Mouse (Mus musculus) neural tube, embryonic 14.5 days (tissue): Measurements from ENCODE around the gene Hist1h2bk. TPM values are rescaled to one million over a fixed set of nuclear protein-coding genes. Genes with fewer than 3 reads are reported as not detected.
A peak's percentile ranks its signal among the peaks of the same experiment; 100 is the strongest.
"Not testable (repeated sequence)": the region's sequence is repeated elsewhere in the genome, so short reads cannot be mapped to it uniquely, and the experiment has no call there.

Experiments
- ATAC-seq: fragments of 200-750 bp; cut with Nextera tagmentation; 2 replicates; pipeline ENCODE4 v1.8.0; 2017; ENCODE audit warnings: low read depth, mild to moderate bottlenecking, moderate TSS enrichment, moderate library complexity
- H3K27ac ChIP-seq: fragments of 300-500 bp; sonication (generic); 2 replicates; pipeline ENCODE4 v1.5.1; 2014; ENCODE audit warnings: low read depth, mild to moderate bottlenecking, control low read depth, low read length, moderate library complexity, mixed read lengths
- H3K27me3 ChIP-seq: fragments of 300-500 bp; sonication (generic); 2 replicates; pipeline ENCODE4 v1.6.1; 2014; ENCODE audit warnings: low read length; ENCODE audit not compliant: control insufficient read depth, insufficient read depth
- H3K36me3 ChIP-seq: fragments of 300-500 bp; sonication (generic); 2 replicates; pipeline ENCODE4 v1.6.1; 2014; ENCODE audit warnings: low read length, mixed read lengths; ENCODE audit not compliant: control insufficient read depth, insufficient read depth
- H3K4me1 ChIP-seq: fragments of 300-500 bp; sonication (generic); 2 replicates; pipeline ENCODE4 v1.6.1; 2014; ENCODE audit warnings: low read length; ENCODE audit not compliant: control insufficient read depth, insufficient read depth
- H3K4me2 ChIP-seq: fragments of 300-500 bp; sonication (generic); 2 replicates; pipeline ENCODE4 v1.6.1; 2014; ENCODE audit warnings: mild to moderate bottlenecking, low read depth, low read length, control low read depth
- H3K4me3 ChIP-seq: fragments of 300-500 bp; sonication (generic); 2 replicates; pipeline ENCODE4 v1.5.1; 2014; ENCODE audit warnings: low read depth, low read length, control low read depth, mixed read lengths
- H3K9ac ChIP-seq: fragments of 300-500 bp; sonication (generic); replicated peaks from 2 replicates; pipeline ENCODE4 v1.6.1; 2014; ENCODE audit warnings: low read depth, mild to moderate bottlenecking, control low read depth, low read length, mixed read lengths
- H3K9me3 ChIP-seq: fragments of 300-500 bp; sonication (generic); 2 replicates; pipeline ENCODE4 v1.6.1; 2016; ENCODE audit warnings: low read length; ENCODE audit not compliant: control insufficient read depth
- WGBS: fragments of 180-500 bp; shearing (Covaris S2); extraction: QIAGEN DNeasy Blood & Tissue Kit; methylation state at CpG from one replicate; pipeline ENCODE4 v1.1.7; 2014; 5-methylcytosine and 5-hydroxymethylcytosine counted together
- polyA plus RNA-seq: library from polyadenylated mRNA; unstranded; fragments of >200 nt; fragmentation: Nextera tagmentation; extraction: Ambion mirVana; gene quantifications from 2 replicates; pipeline ENCODE4 v1.2.1, GENCODE M21; 2014

Hist1h2bk gene
- polyA plus RNA-seq, 1 experiment from 2014 or later = not detected

DNA sequence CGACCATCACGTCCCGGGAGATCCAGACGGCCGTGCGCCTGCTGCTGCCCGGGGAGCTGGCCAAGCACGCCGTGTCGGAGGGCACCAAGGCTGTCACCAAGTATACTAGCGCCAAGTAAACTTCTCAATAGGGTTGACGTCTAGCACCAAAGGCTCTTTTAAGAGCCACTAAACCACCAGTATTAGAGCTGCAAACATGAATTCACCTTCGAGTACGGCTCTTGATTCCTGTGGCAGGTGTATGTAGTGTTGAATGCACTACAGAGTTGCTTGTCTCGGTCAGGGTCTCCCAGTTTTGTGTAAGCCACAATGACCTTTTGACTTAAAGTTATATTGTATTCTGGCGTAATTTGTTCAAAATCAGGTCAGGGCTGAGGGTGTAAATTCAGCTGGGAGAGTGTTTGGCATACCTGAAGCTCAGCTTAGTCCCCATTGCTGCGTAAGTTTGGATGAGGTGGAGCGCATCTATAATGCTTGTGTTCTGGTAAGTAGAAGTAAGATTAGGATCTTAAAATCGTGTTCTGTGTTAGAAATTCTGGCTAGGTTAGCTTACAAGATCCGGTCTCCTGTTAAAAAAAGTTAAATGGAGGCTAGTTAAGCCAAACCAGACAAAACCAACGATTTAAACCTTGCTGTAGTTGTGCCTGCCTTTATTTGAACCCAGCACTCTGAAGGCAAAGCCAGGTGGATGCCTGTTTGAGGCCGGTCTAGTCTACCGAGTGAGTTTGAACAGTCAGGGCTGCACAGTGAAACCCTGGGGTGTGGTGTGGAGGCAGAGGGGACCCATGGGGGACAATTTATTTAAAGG is 683 bp downstream of the Hist1h2bk start:
- peak; percentile 26 for ATAC-seq
- peak overlapping the region; percentile 33 for H3K4me3 ChIP-seq

DNA sequence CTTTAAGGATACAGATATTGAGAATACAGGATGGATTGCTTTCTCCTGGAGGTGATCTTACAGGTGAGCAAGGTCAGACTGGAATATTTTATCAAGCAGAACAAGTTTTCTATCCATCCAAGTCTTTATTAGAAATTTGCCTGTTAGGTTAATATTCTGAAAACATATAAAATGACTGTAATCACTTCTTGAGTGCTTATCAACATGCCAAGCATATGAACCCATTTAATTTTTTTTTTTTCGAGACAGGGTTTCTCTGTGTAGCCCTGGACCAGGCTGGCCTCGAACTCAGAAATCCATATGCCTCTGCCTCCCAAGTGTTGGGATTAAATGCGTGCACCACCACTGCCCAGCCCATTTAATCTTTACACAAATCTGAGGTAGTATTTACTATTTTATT is 1.3 kb downstream of the Hist1h2bk start:
- Histone ChIP-seq H3K27ac (no peak overlapping the region), H3K4me1 (peaks cover 17% of the 10 kb centered on the region), H3K4me2 (peak overlapping the region; percentile 68; the same call in 1 of the 2 replicates), H3K9ac (no peak overlapping the region), H3K27me3 (no peaks in the 10 kb centered on the region), H3K9me3 (no peaks in the 10 kb centered on the region), H3K4me3 (no peak overlapping the region), H3K36me3 (no peaks in the 10 kb centered on the region)
- 67% methylated on average over 3 of the region's 3 CpGs for WGBS
- no peak for ATAC-seq

More for the DNA sequence above, 683 bp downstream of the Hist1h2bk start:
- no peaks in the 10 kb centered on the region for H3K9me3 ChIP-seq
- 4% methylated on average over 17 of the region's 23 CpGs for WGBS
- no peaks in the 10 kb centered on the region for H3K36me3 ChIP-seq
- peak overlapping the region; percentile 55; the same call in 1 of the 2 replicates for H3K27ac ChIP-seq
- H3K27me3 ChIP-seq = no peaks in the 10 kb centered on the region
- H3K4me2 ChIP-seq = peak overlapping the region; percentile 68
- H3K9ac ChIP-seq = no peak overlapping the region
- peaks cover 16% of the 10 kb centered on the region for H3K4me1 ChIP-seq

DNA sequence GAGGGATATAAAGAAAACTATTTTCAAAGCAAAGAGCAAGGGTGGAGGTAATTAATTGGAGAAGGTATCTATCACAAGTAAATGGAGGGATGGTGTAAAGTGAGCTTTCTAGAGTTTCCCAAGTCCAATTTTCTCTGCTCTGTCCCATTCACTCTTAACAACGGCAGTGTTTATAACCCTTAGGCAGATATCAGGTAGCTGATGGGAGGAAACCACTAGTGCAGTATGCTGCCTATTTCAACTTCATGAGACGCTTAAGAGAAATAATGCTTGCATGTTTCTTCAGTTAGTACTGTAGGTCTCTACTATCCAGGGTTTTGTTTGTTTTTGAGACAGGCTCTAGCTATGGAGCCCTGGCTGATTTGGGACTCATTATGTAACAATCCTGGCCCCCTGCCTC is 1.7 kb downstream of the Hist1h2bk start:
- Histone ChIP-seq H3K4me2 (no peak overlapping the region), H3K36me3 (no peaks in the 10 kb centered on the region), H3K4me1 (peaks cover 21% of the 10 kb centered on the region), H3K4me3 (no peak overlapping the region), H3K9ac (no peak overlapping the region), H3K27ac (no peak overlapping the region), H3K27me3 (no peaks in the 10 kb centered on the region), H3K9me3 (no peaks in the 10 kb centered on the region)
- 71% methylated on average over 2 of the region's 2 CpGs for WGBS
- no peak for ATAC-seq

DNA sequence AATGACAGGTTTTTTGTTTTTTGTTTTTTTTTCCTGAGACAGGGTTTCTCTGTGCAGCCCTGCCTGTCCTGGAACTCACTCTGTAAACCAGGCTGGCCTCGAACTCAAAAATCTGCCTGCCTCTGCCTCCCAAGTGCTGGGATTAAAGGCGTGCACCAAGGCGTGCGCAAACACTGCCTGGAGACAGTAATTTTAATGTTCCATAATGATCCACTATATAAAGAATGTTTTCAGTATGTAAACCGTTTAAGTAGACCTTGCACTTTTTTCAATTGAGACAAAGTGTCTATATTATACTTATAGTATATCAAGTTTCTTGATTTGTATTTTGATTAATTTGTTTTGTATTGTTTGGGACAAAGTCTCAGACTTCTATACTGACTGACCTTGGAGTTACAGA is 3.7 kb downstream of the Hist1h2bk start:
- WGBS = 73% methylated on average over 5 of the region's 5 CpGs
- H3K9ac ChIP-seq = no peak overlapping the region
- no peak overlapping the region for H3K27ac ChIP-seq
- H3K4me1 ChIP-seq = peaks cover 25% of the 10 kb centered on the region
- H3K4me2 ChIP-seq = no peak overlapping the region
- ATAC-seq = no peak
- H3K36me3 ChIP-seq = no peaks in the 10 kb centered on the region
- no peaks in the 10 kb centered on the region for H3K9me3 ChIP-seq
- no peak overlapping the region for H3K4me3 ChIP-seq
- no peaks in the 10 kb centered on the region for H3K27me3 ChIP-seq

DNA sequence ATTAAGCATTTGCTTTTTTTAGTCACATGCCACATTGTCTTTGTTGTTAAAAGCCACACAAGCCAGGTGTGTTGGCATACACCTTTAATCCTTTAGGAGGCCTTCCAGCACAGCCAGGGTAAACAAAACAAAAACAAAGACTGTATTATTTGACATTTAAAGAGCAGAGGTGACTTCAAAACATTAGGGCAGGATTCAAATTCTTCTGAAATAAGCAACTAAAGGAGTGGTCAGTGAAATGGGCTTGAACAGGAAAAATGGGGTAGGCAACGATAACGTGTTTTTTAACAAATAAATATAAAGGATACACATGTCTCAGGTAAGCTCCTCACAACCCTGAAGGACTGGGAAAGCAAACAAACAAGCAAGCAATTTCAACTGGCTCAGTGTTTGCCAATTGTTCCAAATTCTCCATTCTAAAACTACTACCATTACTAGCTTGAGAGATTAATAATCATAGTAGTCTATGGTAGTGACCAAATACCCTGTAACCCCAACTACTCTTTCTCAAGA is 4.3 kb downstream of the Hist1h2bk start:
- H3K4me3 ChIP-seq = peak overlapping the region; percentile 36; the same call in 1 of the 2 replicates
- H3K4me1 ChIP-seq = peaks cover 22% of the 10 kb centered on the region
- no peak overlapping the region for H3K9ac ChIP-seq
- H3K27me3 ChIP-seq = no peaks in the 10 kb centered on the region
- peak overlapping the region; percentile 68 for H3K4me2 ChIP-seq
- 11% methylated on average over 2 of the region's 2 CpGs for WGBS
- H3K9me3 ChIP-seq = no peaks in the 10 kb centered on the region
- H3K27ac ChIP-seq = no peak overlapping the region
- ATAC-seq = no peak
- no peaks in the 10 kb centered on the region for H3K36me3 ChIP-seq

DNA sequence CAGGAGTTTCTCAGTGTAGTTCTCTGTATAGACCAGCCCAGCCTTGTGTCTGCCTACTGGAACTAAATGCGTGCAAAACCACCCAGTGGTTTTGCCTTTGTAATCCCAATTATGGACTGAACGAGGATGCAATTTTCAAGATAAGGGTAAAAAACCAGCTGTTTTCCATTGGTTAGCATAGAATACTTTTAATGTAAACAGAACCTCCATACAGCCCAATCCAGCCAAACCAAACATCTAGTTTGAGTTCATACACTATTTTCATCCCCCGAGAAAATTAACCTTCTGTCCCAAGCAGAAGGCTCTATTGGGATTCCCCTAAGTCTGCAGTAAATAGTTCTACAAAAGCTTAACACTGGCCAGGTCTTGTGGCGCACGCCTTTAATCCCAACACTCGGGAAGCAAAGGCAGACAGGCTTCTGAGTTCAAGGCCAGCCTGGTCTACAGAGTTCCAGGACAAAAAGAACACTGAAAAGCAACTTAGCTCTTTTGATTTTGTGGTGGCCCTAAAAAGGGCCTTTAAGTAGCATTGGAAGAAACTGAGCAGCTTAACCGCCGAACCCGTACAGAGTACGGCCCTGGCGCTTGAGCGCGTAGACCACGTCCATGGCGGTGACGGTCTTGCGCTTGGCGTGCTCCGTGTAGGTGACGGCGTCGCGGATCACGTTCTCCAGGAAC is 4.9 kb downstream of the Hist1h2bk start:
- Histone ChIP-seq H3K4me1 (peaks cover 22% of the 10 kb centered on the region), H3K27ac (peak overlapping the region; percentile 76), H3K9ac (peak overlapping the region; percentile 42; the same call in 1 of the 2 replicates), H3K36me3 (no peaks in the 10 kb centered on the region), H3K27me3 (no peaks in the 10 kb centered on the region), H3K4me2 (peak overlapping the region; percentile 68), H3K4me3 (peak overlapping the region; percentile 36), H3K9me3 (no peaks in the 10 kb centered on the region)
- WGBS = under 1% methylated on average over 23 of the region's 24 CpGs
- ATAC-seq = peak; percentile 14; the same call in 1 of the 2 replicates

DNA sequence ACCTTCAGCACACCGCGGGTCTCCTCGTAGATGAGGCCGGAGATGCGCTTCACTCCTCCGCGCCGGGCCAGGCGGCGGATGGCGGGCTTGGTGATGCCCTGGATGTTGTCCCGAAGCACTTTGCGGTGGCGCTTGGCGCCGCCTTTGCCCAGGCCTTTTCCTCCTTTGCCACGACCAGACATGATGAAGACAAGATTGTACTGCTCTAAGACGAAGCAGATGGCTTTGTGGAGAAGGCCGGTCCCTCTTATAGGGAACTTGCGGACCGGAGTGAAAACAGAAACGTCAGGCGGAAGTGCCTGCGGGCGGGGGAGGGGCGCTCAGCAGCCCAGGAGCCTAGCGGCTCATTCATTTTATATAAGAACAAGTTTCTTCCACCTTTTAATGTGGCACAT is 5.5 kb downstream of the Hist1h2bk start, which contains the start of gene Hist1h4i:
Gene Hist1h4i (minus strand): TSS at position 221 of the 395 bp plus-strand sequence.
- WGBS = under 1% methylated on average over 22 of the region's 27 CpGs

DNA sequence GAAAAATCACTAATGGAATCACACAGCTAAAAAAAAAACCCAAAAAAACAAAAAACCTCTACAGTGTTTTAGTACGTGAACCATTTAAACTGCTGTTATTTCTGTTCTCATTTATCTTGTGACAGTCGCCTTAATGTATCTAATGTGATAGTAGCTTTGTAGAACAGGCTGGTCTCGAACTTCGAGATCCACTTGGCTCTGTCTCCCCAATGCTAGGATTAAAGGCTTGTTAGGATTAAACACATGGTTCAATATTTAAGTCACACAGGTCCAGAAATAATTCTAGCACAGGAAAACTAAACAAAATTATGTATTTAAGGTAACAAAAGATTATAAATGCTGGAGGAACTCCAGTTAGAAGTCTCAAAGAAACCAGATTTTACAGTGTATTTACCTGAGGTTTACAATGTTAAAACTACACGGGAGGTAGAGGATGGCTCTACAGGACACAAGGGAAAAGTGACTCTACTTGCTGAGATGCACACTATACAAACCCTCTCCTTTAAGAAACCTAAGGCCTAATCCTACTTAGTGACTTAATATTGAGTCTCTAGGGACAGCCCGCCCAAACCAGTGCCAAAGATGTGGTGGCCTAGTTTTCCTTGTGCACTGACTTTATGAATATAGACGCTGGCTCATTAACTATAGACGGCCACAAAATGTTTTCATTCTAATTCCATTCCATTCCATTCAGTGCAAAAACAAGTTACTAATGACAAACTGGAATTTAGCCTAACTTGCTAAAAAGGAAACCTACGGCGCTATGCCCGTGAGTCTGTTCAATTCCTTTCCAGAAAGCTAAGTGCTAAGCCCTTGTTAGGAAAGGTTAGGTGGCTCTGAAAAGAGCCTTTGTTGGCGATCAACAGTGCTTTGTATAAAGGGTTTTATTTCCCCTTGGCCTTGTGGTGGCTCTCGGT is 6.2 kb downstream of the Hist1h2bk start:
- no peak overlapping the region for H3K9ac ChIP-seq
- H3K27me3 ChIP-seq = no peaks in the 10 kb centered on the region
- peak overlapping the region; percentile 62 for H3K4me2 ChIP-seq
- under 1% methylated on average over 13 of the region's 13 CpGs for WGBS
- H3K36me3 ChIP-seq = no peaks in the 10 kb centered on the region
- peaks cover 15% of the 10 kb centered on the region for H3K4me1 ChIP-seq
- no peaks in the 10 kb centered on the region for H3K9me3 ChIP-seq
- peak overlapping the region; percentile 64 for H3K27ac ChIP-seq
- no peak for ATAC-seq
- peak overlapping the region; percentile 26 for H3K4me3 ChIP-seq

More for the DNA sequence above, 5.5 kb downstream of the Hist1h2bk start, which contains the start of gene Hist1h4i:
- Histone ChIP-seq H3K4me1 (peaks cover 21% of the 10 kb centered on the region), H3K27ac (peak within 1 kb of the TSS; percentile 76), H3K9ac (peak within 1 kb of the TSS; percentile 42; the same call in 1 of the 2 replicates), H3K4me2 (peak within 1 kb of the TSS; percentile 68), H3K4me3 (peak within 1 kb of the TSS; percentile 36)
- not testable (repeated sequence) for H3K27me3 ChIP-seq, H3K9me3 ChIP-seq, H3K36me3 ChIP-seq
- peak; percentile 70 for ATAC-seq
